Mouse (Mus musculus) inflammation-experienced regulatory T-cells, adult 6 months (primary cell): ENCODE results near the gene S100a6. TPM values are rescaled to one million over a fixed set of nuclear protein-coding genes. Genes with fewer than 3 reads are reported as not detected.

Experiments
- ATAC-seq: one replicate; pipeline ENCODE4 v1.8.0; 2017
- polyA plus RNA-seq, 3 experiments: library from polyadenylated mRNA; unstranded; fragments of 100-300 nt; shearing (Covaris generic); gene quantifications; one replicate each; pipeline ENCODE4 v1.2.1; 2017

Gene S100a6
- 1,000 to 10,000 TPM in 1 of 3 experiments, 100 to 1,000 TPM in 2; 212 to 1,342 (median 247) TPM for polyA plus RNA-seq

DNA sequence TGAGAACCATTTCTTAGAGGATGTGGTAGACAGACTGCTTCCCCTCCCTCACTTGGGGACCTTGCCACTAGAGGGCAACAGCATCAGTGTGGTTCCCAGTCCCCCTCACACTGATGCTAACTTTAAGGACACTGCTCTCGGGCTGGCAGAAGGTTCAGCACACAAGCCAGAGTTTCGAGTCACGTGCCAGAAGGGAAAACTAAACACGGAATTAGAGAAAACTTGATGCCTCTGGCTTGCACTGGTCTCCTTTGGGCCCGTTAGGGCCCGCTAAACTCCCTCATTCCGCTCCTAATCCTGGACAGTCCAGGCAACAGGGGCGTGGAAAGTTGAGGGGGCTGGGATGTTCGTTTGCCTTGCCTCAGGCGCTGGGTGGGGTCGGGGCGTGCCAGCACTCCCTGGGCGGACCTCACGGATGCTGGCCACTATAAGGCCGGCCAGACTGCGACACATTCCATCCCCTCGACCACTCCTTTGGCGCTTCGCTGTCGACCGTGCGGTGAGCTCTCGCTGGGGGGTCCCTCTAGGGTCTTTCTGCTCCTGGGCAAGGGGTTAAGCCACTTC, at the start of gene S100a6:
Gene S100a6, plus strand, starts transcription at position 155 of the 564 bp plus-strand sequence.
- peak; percentile 84 for ATAC-seq

DNA sequence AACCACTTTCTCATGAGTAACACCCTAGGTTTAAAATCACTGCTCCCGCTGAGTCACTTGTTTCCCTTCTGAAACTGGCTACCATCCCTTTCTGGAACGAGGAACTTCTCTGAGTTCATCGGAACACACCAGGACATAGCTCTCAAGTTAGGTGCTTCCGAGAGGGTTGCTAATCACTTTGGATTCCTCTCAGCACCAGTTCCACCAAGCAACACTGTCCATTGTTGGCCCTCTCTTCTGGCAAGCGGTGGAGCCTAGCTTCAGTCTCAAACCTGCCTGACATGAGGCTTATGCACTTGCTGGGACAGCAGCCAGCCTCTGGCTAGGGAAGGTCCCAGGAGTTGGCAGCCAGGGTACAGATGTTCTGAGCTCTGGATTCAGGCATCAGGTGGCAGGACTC, 38.0 kb upstream of the S100a6 start:
- ATAC-seq = no peak

DNA sequence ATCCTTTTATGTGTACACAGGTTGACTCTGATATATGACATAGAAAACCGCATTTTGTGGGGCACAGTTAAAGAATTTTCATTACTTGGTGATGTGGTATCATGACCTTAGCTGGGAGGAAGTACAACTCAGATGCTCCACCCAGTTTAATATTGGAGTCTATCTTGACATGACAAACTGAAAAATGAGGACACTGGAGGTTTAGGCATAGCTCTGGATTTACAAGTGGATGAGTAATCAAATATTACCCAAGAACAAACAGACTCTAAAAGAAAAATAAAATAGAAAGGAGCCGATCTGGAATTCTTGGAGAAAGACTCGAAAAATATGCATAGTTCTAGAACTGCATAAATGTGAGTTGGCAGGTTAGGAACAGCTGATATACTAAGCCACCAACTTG, 37.4 kb upstream of the S100a6 start:
- no peak for ATAC-seq

DNA sequence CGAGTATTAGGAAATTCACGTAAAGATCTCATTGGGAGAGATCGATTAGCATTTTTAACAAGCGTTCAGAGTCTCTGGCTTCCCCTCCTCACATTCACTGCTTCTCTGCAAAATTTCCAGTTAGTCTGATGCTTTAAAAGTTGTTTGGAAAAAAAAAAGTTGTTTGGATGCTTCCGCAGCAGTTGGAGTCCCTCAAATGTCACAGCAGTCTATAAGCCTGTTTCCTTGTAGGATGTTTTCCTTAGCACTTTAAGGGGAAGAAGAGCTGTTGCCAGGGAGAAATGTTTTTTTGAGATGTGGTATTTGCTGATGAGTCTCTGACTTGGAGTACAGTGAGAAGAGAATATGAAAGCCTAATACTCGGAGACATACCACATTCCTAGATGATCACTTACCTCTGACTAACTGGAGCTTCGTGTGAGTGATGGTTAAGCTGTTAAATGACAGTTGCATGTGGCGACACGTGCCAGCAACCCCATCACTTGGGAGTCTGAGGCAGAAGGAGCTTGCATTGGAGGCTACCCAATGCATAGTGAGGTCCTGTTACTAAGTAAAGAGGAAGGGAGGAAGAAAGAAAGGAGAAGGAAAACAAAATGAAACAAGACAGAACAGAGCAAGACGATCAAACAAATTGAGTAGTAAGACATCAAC, 36.2 kb upstream of the S100a6 start:
- no peak for ATAC-seq

DNA sequence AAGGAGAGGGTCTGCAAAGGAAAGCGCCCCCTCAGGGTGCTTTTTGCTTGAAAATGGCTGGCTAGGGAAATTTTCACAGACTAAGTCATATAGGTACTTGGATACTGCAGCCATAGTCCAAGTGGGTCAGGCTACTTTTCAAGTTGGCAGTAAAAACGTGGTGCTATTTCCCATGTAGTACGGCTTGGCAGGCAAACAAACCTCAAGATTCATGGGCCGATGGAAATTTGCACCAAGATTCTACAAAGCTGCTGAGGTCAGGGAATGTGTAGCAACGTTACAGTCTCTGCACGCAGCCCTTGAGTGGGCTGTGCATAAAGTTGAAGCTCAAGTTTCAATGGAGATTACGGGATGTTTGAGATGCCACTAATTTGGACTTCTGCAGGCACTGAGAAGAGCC, 33.2 kb upstream of the S100a6 start:
- ATAC-seq = no peak

DNA sequence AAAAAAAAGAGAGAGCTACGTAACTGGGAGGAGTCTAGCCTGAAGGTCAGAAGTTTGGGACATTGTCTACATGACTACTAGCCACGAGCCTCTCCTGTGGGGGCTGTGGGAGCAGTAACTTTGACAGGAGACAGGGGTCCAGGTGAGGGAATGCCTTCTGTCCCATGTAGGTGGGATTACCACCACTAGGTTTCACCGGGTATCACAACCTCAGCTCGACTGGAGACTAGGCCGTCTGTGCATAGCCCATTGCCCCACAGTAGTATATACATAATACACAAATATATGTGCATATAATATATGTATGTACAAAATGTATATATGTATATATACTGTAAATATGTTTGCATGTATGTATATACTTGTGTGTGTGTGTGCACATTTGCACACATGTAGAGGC, 31.5 kb upstream of the S100a6 start:
- ATAC-seq = no peak

DNA sequence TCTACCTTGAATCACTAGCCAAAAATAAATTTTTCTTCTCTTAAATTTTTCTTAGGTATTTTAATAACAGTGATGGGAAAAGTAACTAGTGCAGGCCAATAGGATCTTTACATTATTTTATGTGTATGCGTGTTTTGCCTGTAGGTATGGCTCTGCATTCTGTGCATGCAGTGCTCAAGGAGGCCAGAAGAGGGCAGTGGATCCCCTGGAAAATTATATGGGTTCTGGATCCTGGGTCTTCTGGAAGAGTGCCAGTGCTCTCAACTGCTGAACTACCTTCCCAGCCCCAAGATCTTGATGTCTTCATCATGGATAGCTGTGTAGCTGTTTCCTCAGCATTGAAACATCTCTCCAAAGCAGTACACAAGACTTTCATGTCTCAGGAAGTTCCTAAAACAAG, 30.5 kb upstream of the S100a6 start:
- ATAC-seq = no peak

DNA sequence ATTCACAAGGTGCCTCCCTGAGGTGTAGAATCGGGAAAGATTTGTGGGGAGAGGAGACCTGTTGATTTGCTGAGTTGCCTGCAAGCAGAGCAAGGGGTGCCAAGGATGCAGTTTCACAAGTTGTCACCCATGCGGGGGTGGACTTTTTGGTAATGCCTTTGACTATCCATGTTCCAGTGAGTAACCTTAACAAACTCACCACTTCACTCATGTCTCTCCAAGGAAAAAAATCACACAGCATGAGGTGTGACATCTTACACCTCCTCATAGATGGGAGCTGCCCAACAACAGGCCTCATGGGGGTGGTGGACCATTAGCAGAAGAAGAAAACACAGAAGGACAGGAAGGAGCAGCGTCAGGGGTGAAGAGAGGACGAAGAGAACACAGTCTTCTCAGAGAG, 30.1 kb upstream of the S100a6 start:
- ATAC-seq = no peak

DNA sequence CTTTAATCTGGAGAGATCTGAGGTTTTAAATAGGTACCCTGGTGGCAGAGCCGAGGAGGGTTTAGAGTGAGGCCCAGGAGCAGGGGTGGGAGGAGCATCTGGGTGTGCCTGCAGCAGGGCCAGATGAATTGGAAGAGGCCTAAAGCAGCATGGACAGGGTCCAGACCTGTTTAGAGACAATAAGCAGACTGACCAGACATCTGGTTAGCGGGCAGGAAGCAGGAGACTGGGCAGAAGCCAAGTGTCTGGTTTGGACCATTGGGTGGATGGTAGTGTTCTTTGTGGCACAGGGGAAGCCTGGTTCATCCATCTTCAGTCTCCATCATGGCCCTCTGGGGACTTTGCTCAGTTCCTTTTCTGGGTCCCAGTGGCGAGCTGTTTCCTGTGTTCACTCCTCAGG, 28.8 kb upstream of the S100a6 start:
- ATAC-seq = no peak

DNA sequence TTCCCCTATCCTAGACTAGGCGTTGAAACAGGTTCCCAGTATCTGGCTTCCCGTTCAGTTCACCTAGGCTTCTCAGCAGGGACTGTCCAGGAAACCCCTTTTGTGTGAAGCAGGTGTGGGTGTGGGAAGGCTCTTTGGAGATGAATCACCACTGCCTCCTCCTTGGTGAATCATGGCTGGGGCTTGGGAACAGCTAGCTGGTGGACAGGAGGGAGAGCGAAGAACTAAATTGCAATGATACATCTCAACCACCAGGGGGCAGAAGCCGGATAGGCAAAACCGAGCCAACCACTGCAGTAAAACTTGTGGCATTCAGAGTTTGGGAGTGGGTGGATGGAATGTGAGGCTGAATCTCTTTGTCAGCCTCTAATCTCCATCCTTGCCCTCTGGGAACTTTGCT, 27.1 kb upstream of the S100a6 start:
- peak; percentile 10 for ATAC-seq

DNA sequence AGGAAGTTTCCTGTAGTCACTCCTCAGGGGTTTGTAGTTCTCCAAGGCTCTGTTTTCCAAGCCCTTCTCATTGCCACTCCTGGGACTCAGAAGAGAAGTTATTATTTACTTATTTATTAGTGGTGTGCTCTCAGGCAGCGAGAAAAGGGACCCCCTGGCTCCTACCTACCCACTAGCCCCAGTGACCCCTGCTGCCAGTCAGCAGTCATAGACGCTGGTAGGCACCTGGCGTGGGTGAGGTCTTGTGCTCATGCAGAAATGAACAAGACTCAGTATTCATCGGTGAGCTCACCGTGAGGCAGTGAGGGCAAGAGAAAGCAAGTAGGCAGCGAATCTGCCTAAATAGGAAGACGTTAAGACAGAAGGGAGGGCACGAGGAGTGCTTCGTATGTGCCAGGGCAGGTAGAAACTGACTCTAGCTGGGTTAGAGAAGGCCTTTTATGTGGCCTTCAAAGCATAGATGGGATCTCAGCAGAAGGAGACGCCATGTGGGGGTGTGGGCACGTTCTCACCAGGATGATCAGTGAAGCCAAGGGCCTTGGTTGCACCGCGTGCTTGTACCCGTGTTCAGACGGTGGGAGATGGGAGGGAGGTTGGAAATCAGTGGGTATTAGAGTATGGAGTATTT, 26.6 kb upstream of the S100a6 start:
- ATAC-seq = no peak

DNA sequence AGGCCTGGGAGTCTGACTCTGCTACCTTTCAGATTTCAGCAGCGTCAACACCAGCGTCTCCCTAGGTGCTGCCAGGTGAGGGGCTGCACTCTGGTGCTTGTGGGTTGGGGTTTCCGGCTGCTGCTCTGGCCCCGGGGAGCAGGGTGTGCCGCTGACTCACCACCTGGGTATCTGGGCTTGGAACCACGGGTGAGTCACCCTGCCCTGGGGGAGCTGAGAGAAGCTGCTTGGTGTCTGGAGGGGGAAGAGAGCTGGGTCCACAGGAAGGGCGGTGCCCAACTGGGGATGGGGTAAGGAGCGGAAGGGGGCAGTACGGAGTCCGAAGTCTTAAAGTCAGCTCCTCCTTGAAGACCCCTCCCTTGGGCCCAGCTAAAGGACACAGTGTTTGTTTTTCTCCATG, 25.8 kb upstream of the S100a6 start:
- peak; percentile 85 for ATAC-seq

DNA sequence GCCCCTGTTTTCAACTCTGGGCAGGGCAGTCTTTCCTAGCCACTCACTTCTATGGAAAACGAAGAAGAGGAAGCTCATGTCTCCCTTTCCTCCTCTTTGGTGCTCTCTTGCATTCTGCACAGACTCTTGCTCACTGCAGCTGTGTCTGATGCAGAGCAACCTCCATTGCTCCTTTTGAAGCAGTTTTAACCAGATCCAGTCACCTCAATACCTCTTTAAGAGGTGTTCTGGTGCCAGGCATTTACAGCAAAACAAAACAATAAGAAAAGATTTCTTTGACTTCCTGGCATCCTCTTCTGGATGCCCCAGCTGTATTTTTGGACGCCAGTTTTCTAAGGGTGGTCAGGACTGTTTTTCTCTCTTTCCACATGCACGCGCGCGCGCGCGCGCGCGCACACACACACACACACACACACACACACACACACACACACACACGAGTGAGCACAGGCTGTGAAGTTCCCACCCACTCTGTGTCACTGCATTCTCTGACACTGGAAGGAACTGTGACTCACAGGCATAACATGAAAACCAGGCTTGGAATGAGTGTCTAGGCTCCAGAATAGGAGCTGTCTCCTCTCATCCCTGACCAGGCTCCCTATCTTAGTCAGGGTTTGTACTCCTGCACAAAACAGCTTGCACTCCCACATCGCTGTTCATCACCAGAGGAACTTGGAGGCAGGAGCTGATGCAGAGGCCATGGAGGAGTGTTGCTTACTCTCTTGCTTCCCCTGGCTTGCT, 25.2 kb upstream of the S100a6 start:
- ATAC-seq = peak; percentile 15

DNA sequence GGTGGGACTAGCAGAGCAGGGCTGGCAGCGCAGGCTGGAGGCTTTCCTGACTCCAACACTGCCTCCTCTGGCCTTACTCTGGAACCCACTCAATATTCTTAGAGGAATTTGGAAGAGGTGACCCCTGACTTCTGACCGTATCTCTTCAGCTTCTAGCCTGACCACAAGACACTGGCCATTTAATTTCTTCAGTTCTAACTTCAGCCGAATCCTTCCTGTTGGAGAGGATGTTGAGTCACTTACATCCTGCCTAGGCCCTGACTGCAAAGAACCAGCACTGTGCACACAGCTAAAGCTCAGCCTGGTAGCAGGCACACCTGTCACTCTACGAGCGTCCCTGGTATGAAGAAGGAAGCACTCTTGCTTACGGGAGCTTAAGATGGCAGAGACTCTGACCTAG, 23.3 kb upstream of the S100a6 start:
- peak; percentile 62 for ATAC-seq

DNA sequence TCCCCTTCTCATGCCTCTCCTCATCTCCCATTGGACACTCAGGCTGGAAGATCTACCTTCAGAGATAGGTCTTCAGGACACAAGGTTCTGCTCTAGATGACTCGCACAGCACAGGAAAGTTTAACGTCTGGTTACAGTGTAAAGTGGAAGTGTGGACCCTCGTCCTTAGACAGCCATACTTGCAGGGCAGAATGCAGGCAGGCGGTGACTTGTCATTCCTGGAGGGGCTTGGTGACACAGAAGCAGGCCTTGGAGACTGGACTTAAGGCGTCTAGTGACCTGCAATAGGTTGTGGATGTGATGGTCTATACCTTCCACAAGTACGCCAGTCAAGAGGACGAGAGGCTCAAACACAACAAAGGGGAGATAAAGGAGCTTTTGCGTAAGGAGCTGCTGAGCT, 22.7 kb upstream of the S100a6 start, which contains the start of gene S100a2:
Gene S100a2, plus strand, starts transcription at position 301 of the 400 bp plus-strand sequence.
- no peak for ATAC-seq

DNA sequence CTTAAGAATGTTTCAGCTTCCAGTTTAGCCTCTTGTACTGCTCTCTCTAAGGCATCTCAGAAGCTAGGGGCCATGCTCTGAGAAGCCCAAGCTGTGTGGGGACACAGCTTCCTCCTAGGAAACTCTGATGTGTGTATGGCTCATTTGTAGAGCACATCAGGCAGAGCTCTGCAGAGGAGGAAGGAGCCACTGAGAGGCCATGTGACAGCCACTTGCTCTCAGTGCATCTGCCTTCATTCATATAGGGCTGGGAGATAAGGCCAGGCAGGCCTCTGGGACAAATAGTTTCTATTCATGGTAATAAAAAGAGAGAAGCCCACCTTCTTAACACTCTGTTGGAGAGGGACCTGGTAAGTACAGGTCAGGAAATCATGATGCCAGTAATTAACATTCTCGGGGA, 18.2 kb upstream of the S100a6 start:
- ATAC-seq = no peak

DNA sequence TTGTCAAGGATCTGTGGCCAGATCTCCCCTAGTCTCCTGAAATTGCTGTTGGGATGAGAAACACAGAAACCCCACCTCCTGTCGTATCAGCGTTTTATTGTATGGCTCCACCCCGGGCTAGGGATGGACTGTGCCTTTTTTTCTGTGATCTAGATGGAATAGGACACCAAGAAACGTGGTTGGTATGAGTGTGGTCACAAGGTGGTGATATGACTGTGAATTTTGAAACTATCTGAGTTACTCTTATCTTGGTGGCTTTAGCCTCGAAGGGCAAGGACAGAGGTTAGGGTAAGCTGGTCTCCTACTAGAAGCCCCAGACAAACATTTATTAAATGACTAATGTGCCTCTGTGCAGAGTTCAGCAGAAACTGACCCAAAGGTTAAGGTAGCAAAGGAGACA, 17.1 kb upstream of the S100a6 start:
- ATAC-seq = no peak

DNA sequence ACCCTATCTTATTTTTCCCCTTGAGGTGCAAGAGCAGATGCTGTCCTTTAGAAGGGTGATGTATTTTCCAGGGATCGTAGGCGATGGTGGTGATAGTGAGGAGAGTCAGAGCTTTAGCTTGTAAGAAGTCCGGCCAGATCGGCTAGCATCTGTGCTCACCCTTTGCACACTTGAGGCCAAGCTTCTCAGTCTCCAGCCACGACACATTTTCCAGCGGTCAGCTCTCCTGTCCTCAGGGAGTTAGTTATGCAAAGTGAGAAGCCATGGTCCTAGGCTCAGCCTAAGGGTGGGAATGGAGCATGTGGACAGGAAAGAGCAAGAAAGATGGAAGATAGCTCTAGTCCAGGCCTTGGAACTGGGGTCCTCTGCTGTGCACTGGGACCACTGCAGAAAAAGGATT, 15.9 kb upstream of the S100a6 start:
- no peak for ATAC-seq

DNA sequence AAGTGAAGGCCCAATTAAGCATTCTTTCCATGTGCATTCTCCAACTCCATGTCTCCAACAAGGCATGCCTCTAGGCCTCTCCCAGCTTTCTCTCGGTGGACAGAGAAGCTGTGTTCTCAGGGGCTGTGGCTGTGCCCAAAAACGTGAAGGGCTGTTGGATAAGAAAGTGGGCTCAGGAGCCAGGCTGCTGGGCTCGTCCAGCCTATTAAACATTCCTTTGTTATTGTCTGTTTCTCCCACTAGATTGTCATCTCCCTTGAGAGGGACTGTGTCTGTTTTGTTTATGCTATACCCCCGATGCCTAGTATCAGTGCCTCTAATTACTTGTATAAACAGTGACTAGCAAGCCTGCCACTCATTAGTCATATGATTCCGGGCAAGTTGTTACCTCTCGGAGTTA, 14.9 kb upstream of the S100a6 start:
- ATAC-seq = no peak

DNA sequence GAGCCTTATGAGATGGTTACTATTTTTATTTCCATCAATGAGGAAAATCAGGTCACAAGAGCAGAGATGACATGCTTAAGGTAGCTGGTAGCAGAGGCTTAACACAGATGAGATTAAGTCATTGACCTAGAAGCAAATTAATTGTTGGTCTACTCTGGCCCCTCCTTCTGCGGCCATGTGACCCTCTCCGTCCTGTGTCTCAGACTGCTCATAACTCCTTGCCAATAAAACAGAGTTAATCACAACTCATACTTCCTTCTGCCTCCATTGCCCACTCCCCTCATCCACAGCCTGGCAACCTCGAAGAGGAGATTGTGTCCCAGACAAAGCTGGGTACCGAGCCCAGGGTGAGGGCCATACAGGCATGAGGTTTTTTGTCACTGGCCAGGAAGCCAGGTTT, 14.5 kb upstream of the S100a6 start:
- no peak for ATAC-seq

DNA sequence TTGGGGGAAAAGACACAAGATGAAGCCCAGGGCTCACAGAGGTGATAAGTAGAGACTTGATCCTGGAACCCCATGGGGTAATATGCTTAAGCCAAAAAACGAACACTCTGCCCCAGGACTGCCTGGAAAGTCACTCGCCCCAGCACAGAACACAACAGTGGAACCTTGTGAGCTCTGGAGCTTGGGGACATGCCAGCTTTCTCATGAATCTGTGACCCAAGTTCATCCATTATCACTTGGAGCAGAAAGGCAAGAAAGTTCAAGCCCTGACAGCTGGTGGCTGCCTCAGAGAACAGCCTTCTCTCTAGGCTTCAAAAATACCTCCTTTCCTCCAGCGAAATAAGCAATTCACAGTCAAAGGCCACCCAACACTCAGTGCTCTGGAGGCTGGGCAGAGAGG, 13.3 kb upstream of the S100a6 start:
- ATAC-seq = no peak

DNA sequence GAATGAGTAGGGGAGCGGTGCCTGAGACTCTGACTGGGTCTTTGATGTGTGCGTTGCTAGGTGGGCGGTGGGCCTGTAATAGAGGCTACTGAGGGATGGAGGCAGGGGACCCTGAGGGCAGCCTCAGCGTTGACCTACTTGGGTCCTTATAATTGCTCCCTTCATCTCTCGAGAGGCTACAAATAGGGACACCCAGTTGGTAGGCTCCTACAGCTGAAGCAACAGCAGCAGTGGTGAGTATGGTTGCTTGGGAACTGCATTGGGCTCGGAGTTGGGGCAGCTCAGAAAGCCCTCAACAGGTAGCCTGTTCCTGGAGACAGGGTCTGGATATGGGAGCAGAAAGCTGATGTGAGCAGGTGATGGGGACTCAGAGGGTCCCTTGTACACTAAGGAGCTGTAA, 12.6 kb upstream of the S100a6 start:
- ATAC-seq = no peak

DNA sequence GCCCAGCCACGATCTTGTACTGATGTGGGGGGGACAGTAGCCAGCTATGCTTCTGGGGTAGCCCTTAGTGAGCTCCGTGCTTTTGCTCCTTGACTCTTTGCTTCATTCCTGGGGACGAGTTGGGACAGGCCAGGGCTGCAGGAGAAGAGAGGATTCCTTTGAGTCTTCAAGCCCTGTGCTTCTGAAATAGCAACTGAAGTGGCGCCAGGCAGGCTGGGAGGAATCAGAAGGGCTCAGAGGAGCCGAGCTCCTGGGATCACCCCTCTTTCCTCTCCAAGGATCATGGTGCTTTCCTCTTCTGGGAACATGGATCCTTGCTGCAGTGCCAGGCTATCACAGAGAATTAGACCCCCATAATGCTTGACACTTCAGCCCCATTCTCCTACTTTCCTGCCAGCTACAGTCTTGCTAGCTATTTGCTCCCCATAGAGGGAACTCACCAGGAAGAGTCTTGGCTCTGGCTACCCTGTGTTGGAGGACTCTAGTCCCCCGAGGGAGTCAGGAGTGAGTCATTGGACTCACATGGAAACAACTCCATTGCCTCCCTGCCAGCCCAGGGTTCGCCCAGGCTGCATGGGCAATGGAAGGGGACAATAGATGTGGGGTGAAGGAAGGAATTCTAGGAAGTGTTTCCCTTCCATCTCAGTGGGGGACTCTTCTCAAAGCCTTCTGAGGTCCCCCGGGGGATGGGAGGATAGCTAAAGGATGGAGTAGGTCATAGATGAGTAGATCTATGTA, 12.1 kb upstream of the S100a6 start:
- no peak for ATAC-seq
